Mouse (Mus musculus): ENCODE measurements around the gene Krtap31-1. TPM values are rescaled to one million over a fixed set of nuclear protein-coding genes. Genes with fewer than 3 reads are reported as not detected.

Gene Krtap31-1
- polyA plus RNA-seq (2014; fragmentation: Illumina TruSeq; extraction: RNeasy Lipid Tissue Mini Kit (QIAGEN cat#74804); ENCODE audit: low replicate concordance) = not detected

GRCm38 (mm10) chr11:99907620-99908019 is at the start of gene Krtap31-1:
Gene Krtap31-1 (plus strand): TSS chr11:99907920.

GRCm38 (mm10) chr11:99864176-99864575 is 43.5 kb upstream of the Krtap31-1 start, which contains the start of gene Gm11559:
Gene Gm11559 (plus strand): TSS chr11:99864476.

GRCm38 (mm10) chr11:99873089-99873488 is 34.6 kb upstream of the Krtap31-1 start, which contains the start of gene Krtap9-1:
Gene Krtap9-1 (plus strand): TSS chr11:99873389.

GRCm38 (mm10) chr11:99878887-99879286 is 28.8 kb upstream of the Krtap31-1 start, which contains the start of gene Gm11567:
Gene Gm11567 (plus strand): TSS chr11:99879187.

GRCm38 (mm10) chr11:99914451-99914850 is 6.7 kb downstream of the Krtap31-1 start, which contains the start of gene Gm11565:
Gene Gm11565 (plus strand): TSS chr11:99914751.

GRCm38 (mm10) chr11:99935991-99936390 is 28.3 kb downstream of the Krtap31-1 start, which contains the start of gene Krtap31-2:
Gene Krtap31-2 (plus strand): TSS chr11:99936291.

GRCm38 (mm10) chr11:99948175-99948574 is 40.5 kb downstream of the Krtap31-1 start, which contains the start of gene Krtap9-5:
Gene Krtap9-5 (plus strand): TSS chr11:99948475.

Other genes with a start within 250 kb of the Krtap31-1 start
- gene Gm11563, start 249.0 kb upstream of the Krtap31-1 start, polyA plus RNA-seq (2014; fragmentation: Illumina TruSeq; extraction: RNeasy Lipid Tissue Mini Kit (QIAGEN cat#74804); ENCODE audit: low replicate concordance) = not detected
- gene Krtap4-6, start 242.0 kb upstream of the Krtap31-1 start, polyA plus RNA-seq (2014; fragmentation: Illumina TruSeq; extraction: RNeasy Lipid Tissue Mini Kit (QIAGEN cat#74804); ENCODE audit: low replicate concordance) = not detected
- gene Gm14190, start 217.2 kb upstream of the Krtap31-1 start, polyA plus RNA-seq (2014; fragmentation: Illumina TruSeq; extraction: RNeasy Lipid Tissue Mini Kit (QIAGEN cat#74804); ENCODE audit: low replicate concordance) = not detected
- not detected for gene Gm14180, start 173.6 kb upstream of the Krtap31-1 start, polyA plus RNA-seq (2014; fragmentation: Illumina TruSeq; extraction: RNeasy Lipid Tissue Mini Kit (QIAGEN cat#74804); ENCODE audit: low replicate concordance)
- not detected for gene Gm11595, start 135.0 kb upstream of the Krtap31-1 start, polyA plus RNA-seq (2014; fragmentation: Illumina TruSeq; extraction: RNeasy Lipid Tissue Mini Kit (QIAGEN cat#74804); ENCODE audit: low replicate concordance)
- gene Krtap4-8, start 127.2 kb upstream of the Krtap31-1 start, polyA plus RNA-seq (2014; fragmentation: Illumina TruSeq; extraction: RNeasy Lipid Tissue Mini Kit (QIAGEN cat#74804); ENCODE audit: low replicate concordance) = not detected
- not detected for gene Krtap4-9, start 122.7 kb upstream of the Krtap31-1 start, polyA plus RNA-seq (2014; fragmentation: Illumina TruSeq; extraction: RNeasy Lipid Tissue Mini Kit (QIAGEN cat#74804); ENCODE audit: low replicate concordance)
- gene Gm11596, start 114.5 kb upstream of the Krtap31-1 start, polyA plus RNA-seq (2014; fragmentation: Illumina TruSeq; extraction: RNeasy Lipid Tissue Mini Kit (QIAGEN cat#74804); ENCODE audit: low replicate concordance) = not detected
- not detected for gene Gm11569, start 109.0 kb upstream of the Krtap31-1 start, polyA plus RNA-seq (2014; fragmentation: Illumina TruSeq; extraction: RNeasy Lipid Tissue Mini Kit (QIAGEN cat#74804); ENCODE audit: low replicate concordance)
- not detected for gene Gm11554, start 103.5 kb upstream of the Krtap31-1 start, polyA plus RNA-seq (2014; fragmentation: Illumina TruSeq; extraction: RNeasy Lipid Tissue Mini Kit (QIAGEN cat#74804); ENCODE audit: low replicate concordance)
- gene Krtap4-13, start 98.0 kb upstream of the Krtap31-1 start, polyA plus RNA-seq (2014; fragmentation: Illumina TruSeq; extraction: RNeasy Lipid Tissue Mini Kit (QIAGEN cat#74804); ENCODE audit: low replicate concordance) = not detected
- gene Gm11564, start 92.3 kb upstream of the Krtap31-1 start, polyA plus RNA-seq (2014; fragmentation: Illumina TruSeq; extraction: RNeasy Lipid Tissue Mini Kit (QIAGEN cat#74804); ENCODE audit: low replicate concordance) = not detected
- not detected for gene 2300003K06Rik, start 69.9 kb upstream of the Krtap31-1 start, polyA plus RNA-seq (2014; fragmentation: Illumina TruSeq; extraction: RNeasy Lipid Tissue Mini Kit (QIAGEN cat#74804); ENCODE audit: low replicate concordance)
- gene Krtap4-16, start 56.3 kb upstream of the Krtap31-1 start, polyA plus RNA-seq (2014; fragmentation: Illumina TruSeq; extraction: RNeasy Lipid Tissue Mini Kit (QIAGEN cat#74804); ENCODE audit: low replicate concordance) = not detected
- not detected for gene Gm11568, start 50.0 kb upstream of the Krtap31-1 start, polyA plus RNA-seq (2014; fragmentation: Illumina TruSeq; extraction: RNeasy Lipid Tissue Mini Kit (QIAGEN cat#74804); ENCODE audit: low replicate concordance)
- not detected for gene Gm11559, start 43.4 kb upstream of the Krtap31-1 start, polyA plus RNA-seq (2014; fragmentation: Illumina TruSeq; extraction: RNeasy Lipid Tissue Mini Kit (QIAGEN cat#74804); ENCODE audit: low replicate concordance)
- not detected for gene Krtap9-1, start 34.5 kb upstream of the Krtap31-1 start, polyA plus RNA-seq (2014; fragmentation: Illumina TruSeq; extraction: RNeasy Lipid Tissue Mini Kit (QIAGEN cat#74804); ENCODE audit: low replicate concordance)
- not detected for gene Gm11567, start 28.7 kb upstream of the Krtap31-1 start, polyA plus RNA-seq (2014; fragmentation: Illumina TruSeq; extraction: RNeasy Lipid Tissue Mini Kit (QIAGEN cat#74804); ENCODE audit: low replicate concordance)
- gene Gm11565, start 6.8 kb downstream of the Krtap31-1 start, polyA plus RNA-seq (2014; fragmentation: Illumina TruSeq; extraction: RNeasy Lipid Tissue Mini Kit (QIAGEN cat#74804); ENCODE audit: low replicate concordance) = not detected
- gene Krtap31-2, start 28.4 kb downstream of the Krtap31-1 start, polyA plus RNA-seq (2014; fragmentation: Illumina TruSeq; extraction: RNeasy Lipid Tissue Mini Kit (QIAGEN cat#74804); ENCODE audit: low replicate concordance) = not detected
- not detected for gene Krtap9-5, start 40.6 kb downstream of the Krtap31-1 start, polyA plus RNA-seq (2014; fragmentation: Illumina TruSeq; extraction: RNeasy Lipid Tissue Mini Kit (QIAGEN cat#74804); ENCODE audit: low replicate concordance)
- gene Krtap29-1, start 71.1 kb downstream of the Krtap31-1 start, polyA plus RNA-seq (2014; fragmentation: Illumina TruSeq; extraction: RNeasy Lipid Tissue Mini Kit (QIAGEN cat#74804); ENCODE audit: low replicate concordance) = not detected
- not detected for gene Krtap16-1, start 78.7 kb downstream of the Krtap31-1 start, polyA plus RNA-seq (2014; fragmentation: Illumina TruSeq; extraction: RNeasy Lipid Tissue Mini Kit (QIAGEN cat#74804); ENCODE audit: low replicate concordance)
- gene Krtap17-1, start 86.1 kb downstream of the Krtap31-1 start, polyA plus RNA-seq (2014; fragmentation: Illumina TruSeq; extraction: RNeasy Lipid Tissue Mini Kit (QIAGEN cat#74804); ENCODE audit: low replicate concordance) = not detected
- gene Krt33a, start 108.3 kb downstream of the Krtap31-1 start, polyA plus RNA-seq (2014; fragmentation: Illumina TruSeq; extraction: RNeasy Lipid Tissue Mini Kit (QIAGEN cat#74804); ENCODE audit: low replicate concordance) = not detected
- not detected for gene Krt33b, start 121.9 kb downstream of the Krtap31-1 start, polyA plus RNA-seq (2014; fragmentation: Illumina TruSeq; extraction: RNeasy Lipid Tissue Mini Kit (QIAGEN cat#74804); ENCODE audit: low replicate concordance)
- not detected for gene Krt34, start 133.6 kb downstream of the Krtap31-1 start, polyA plus RNA-seq (2014; fragmentation: Illumina TruSeq; extraction: RNeasy Lipid Tissue Mini Kit (QIAGEN cat#74804); ENCODE audit: low replicate concordance)
- not detected for gene Krt31, start 142.6 kb downstream of the Krtap31-1 start, polyA plus RNA-seq (2014; fragmentation: Illumina TruSeq; extraction: RNeasy Lipid Tissue Mini Kit (QIAGEN cat#74804); ENCODE audit: low replicate concordance)
- not detected for gene Krt32, start 180.3 kb downstream of the Krtap31-1 start, polyA plus RNA-seq (2014; fragmentation: Illumina TruSeq; extraction: RNeasy Lipid Tissue Mini Kit (QIAGEN cat#74804); ENCODE audit: low replicate concordance)
- not detected for gene Krt35, start 188.3 kb downstream of the Krtap31-1 start, polyA plus RNA-seq (2014; fragmentation: Illumina TruSeq; extraction: RNeasy Lipid Tissue Mini Kit (QIAGEN cat#74804); ENCODE audit: low replicate concordance)
- gene Krt36, start 197.7 kb downstream of the Krtap31-1 start, polyA plus RNA-seq (2014; fragmentation: Illumina TruSeq; extraction: RNeasy Lipid Tissue Mini Kit (QIAGEN cat#74804); ENCODE audit: low replicate concordance) = not detected
- gene Krt13, start 213.6 kb downstream of the Krtap31-1 start, polyA plus RNA-seq (2014; fragmentation: Illumina TruSeq; extraction: RNeasy Lipid Tissue Mini Kit (QIAGEN cat#74804); ENCODE audit: low replicate concordance) = not detected
- not detected for gene Krt15, start 228.0 kb downstream of the Krtap31-1 start, polyA plus RNA-seq (2014; fragmentation: Illumina TruSeq; extraction: RNeasy Lipid Tissue Mini Kit (QIAGEN cat#74804); ENCODE audit: low replicate concordance)
- 9.9 TPM for gene Krt19, start 240.7 kb downstream of the Krtap31-1 start, polyA plus RNA-seq (2014; fragmentation: Illumina TruSeq; extraction: RNeasy Lipid Tissue Mini Kit (QIAGEN cat#74804); ENCODE audit: low replicate concordance)

All from small intestine, adult 10 weeks (tissue).